Mouse (Mus musculus) testis, adult 2 months (tissue): Measurements from ENCODE around the gene Sec24c. TPM values are rescaled to one million over a fixed set of nuclear protein-coding genes. Genes with fewer than 3 reads are reported as not detected.
A peak's percentile ranks its signal among the peaks of the same experiment; 100 is the strongest.

Experiments
- H3K27ac ChIP-seq: fragments of 200-500 bp; 2 replicates; pipeline ENCODE4 v1.5.1; 2012; ENCODE audit warnings: low read depth, low read length; ENCODE audit not compliant: control insufficient read depth, insufficient read depth
- H3K27me3 ChIP-seq: fragments of 200-500 bp; 2 replicates; pipeline ENCODE4 v1.6.1; 2012; ENCODE audit warnings: mild to moderate bottlenecking, low read length, moderate library complexity; ENCODE audit not compliant: control insufficient read depth, insufficient read depth
- H3K36me3 ChIP-seq: fragments of 200-500 bp; 2 replicates; pipeline ENCODE4 v1.6.1; 2012; ENCODE audit warnings: mild to moderate bottlenecking, low read length; ENCODE audit not compliant: control insufficient read depth, insufficient read depth
- H3K4me1 ChIP-seq: fragments of 200-500 bp; 2 replicates; pipeline ENCODE4 v1.6.1; 2012; ENCODE audit warnings: low read length; ENCODE audit not compliant: control insufficient read depth, insufficient read depth
- H3K4me3 ChIP-seq: fragments of 200-500 bp; 2 replicates; pipeline ENCODE4 v1.5.1; 2012; ENCODE audit warnings: low read depth, mild to moderate bottlenecking, low read length, moderate library complexity, mixed read lengths; ENCODE audit not compliant: control insufficient read depth
- CTCF ChIP-seq: fragments of 200-500 bp; IDR thresholded peaks from 2 replicates; pipeline ENCODE4 v1.5.1; 2012; ENCODE audit warnings: low read depth, mild to moderate bottlenecking, inconsistent platforms, low read length, moderate library complexity; ENCODE audit not compliant: control insufficient read depth, insufficient read depth, insufficient replicate concordance
- POLR2A ChIP-seq: fragments of 200-500 bp; IDR thresholded peaks from 2 replicates; pipeline ENCODE4 v1.6.1; 2012; ENCODE audit warnings: low read depth, mild to moderate bottlenecking, inconsistent platforms, low read length, moderate library complexity; ENCODE audit not compliant: control insufficient read depth
- polyA plus RNA-seq: library from polyadenylated mRNA; depleted of rRNA; stranded (reverse); fragments of >200 nt; gene quantifications from 2 replicates; pipeline ENCODE4 v1.2.3, GENCODE M21; 2012

Gene Sec24c
- polyA plus RNA-seq, 1 experiment, result 80.7 TPM

GRCm38 (mm10) chr14:20694884-20695760, 21.0 kb downstream of the Sec24c start, which contains the start of gene Fut11:
Gene Fut11 (plus strand): TSS chr14:20694968.
- peak within 1 kb of the TSS; percentile 88 for H3K4me3 ChIP-seq
- TF ChIP-seq CTCF (no peak), POLR2A (peak; percentile 41; the same call in 1 of the 2 replicates)

GRCm38 (mm10) chr14:20695761-20696520, 21.8 kb downstream of the Sec24c start:
- no peaks in the 10 kb centered on the region; the same call in 1 of the 2 replicates for H3K36me3 ChIP-seq

More at GRCm38 (mm10) chr14:20694884-20695760, 21.0 kb downstream of the Sec24c start, which contains the start of gene Fut11:
- peaks cover 12% of the 10 kb centered on the region for H3K4me1 ChIP-seq
- no peaks in the 10 kb centered on the region for H3K27me3 ChIP-seq
- no peaks in the 10 kb centered on the region; the same call in 1 of the 2 replicates for H3K36me3 ChIP-seq
- H3K27ac ChIP-seq, result peak within 1 kb of the TSS; percentile 87

GRCm38 (mm10) chr14:20696986-20697385, 22.9 kb downstream of the Sec24c start:
- Histone ChIP-seq H3K4me1 (peaks cover 12% of the 10 kb centered on the region), H3K27ac (no peak overlapping the region), H3K27me3 (no peaks in the 10 kb centered on the region), H3K36me3 (no peaks in the 10 kb centered on the region; the same call in 1 of the 2 replicates), H3K4me3 (no peak overlapping the region)
- TF ChIP-seq POLR2A (no peak), CTCF (no peak)

More at GRCm38 (mm10) chr14:20695761-20696520, 21.8 kb downstream of the Sec24c start:
- peak overlapping the region; percentile 88 for H3K4me3 ChIP-seq
- H3K4me1 ChIP-seq, result peaks cover 12% of the 10 kb centered on the region
- H3K27me3 ChIP-seq, result no peaks in the 10 kb centered on the region
- H3K27ac ChIP-seq, result peak overlapping the region; percentile 28; the same call in 1 of the 2 replicates
- TF ChIP-seq POLR2A (no peak), CTCF (no peak)

GRCm38 (mm10) chr14:20698515-20698914, 24.4 kb downstream of the Sec24c start:
- no peaks in the 10 kb centered on the region for H3K36me3 ChIP-seq
- peaks cover 12% of the 10 kb centered on the region for H3K4me1 ChIP-seq
- no peak overlapping the region for H3K27ac ChIP-seq
- no peak overlapping the region for H3K4me3 ChIP-seq
- no peak for TF ChIP-seq POLR2A
- no peak for TF ChIP-seq CTCF
- H3K27me3 ChIP-seq, result no peaks in the 10 kb centered on the region

GRCm38 (mm10) chr14:20700362-20700761, 26.3 kb downstream of the Sec24c start:
- Histone ChIP-seq H3K36me3 (no peaks in the 10 kb centered on the region), H3K27ac (no peak overlapping the region), H3K27me3 (no peaks in the 10 kb centered on the region), H3K4me1 (peaks cover 7% of the 10 kb centered on the region), H3K4me3 (no peak overlapping the region)
- TF ChIP-seq POLR2A (no peak), CTCF (no peak)

- Histone ChIP-seq H3K4me3 (peak overlapping the region; percentile 10; the same call in 1 of the 2 replicates), H3K4me1 (no peaks in the 10 kb centered on the region; the same call in 1 of the 2 replicates), H3K27me3 (no peaks in the 10 kb centered on the region), H3K27ac (no peak overlapping the region), H3K36me3 (no peaks in the 10 kb centered on the region)
- TF ChIP-seq CTCF, result no peak
- TF ChIP-seq POLR2A, result no peak
Measured at GRCm38 (mm10) chr14:20701554-20701953, 27.4 kb downstream of the Sec24c start.
